Mouse (Mus musculus) MEL (cell line): ENCODE results near the gene Rac2. TPM values are rescaled to one million over a fixed set of nuclear protein-coding genes. Genes with fewer than 3 reads are reported as not detected.

Experiments used
- DNase-seq: peaks from one replicate; pipeline ENCODE4 v3.0.0; 2011; ENCODE audit warnings: low read depth, low spot score
- H3K27ac ChIP-seq: 2 replicates; pipeline ENCODE4 v1.5.1; 2012; ENCODE audit warnings: low read depth, mild to moderate bottlenecking, control low read depth, low read length, moderate library complexity; ENCODE audit not compliant: control insufficient read depth
- H3K27me3 ChIP-seq, 2 experiments: fragments of 150-350 bp in 1 of 2; sonication (generic) in 1 of 2; 2 replicates each; pipeline ENCODE4 v1.6.1; 2012; ENCODE audit warnings: low read length in 2 of 2, mild to moderate bottlenecking in 2 of 2, improper control_type of control experiment in 1 of 2, moderate library complexity in 1 of 2; ENCODE audit not compliant: insufficient read depth in 2 of 2, control insufficient read depth in 1 of 2
- H3K36me3 ChIP-seq, 2 experiments: 2 replicates each; pipeline ENCODE4 v1.6.1; 2012 to 2014; ENCODE audit warnings: low read length in 2 of 2, improper control_type of control experiment in 1 of 2, inconsistent platforms in 1 of 2, mild to moderate bottlenecking in 1 of 2; ENCODE audit not compliant: insufficient read depth in 2 of 2, control insufficient read depth in 1 of 2
- H3K4me1 ChIP-seq, 2 experiments: fragments of 150-350 bp in 1 of 2; sonication (generic) in 1 of 2; 2 replicates each; pipeline ENCODE4 v1.6.1; 2012; ENCODE audit warnings: low read length in 2 of 2, improper control_type of control experiment in 1 of 2, mild to moderate bottlenecking in 1 of 2; ENCODE audit not compliant: insufficient read depth in 2 of 2, control insufficient read depth in 1 of 2
- H3K4me3 ChIP-seq, 2 experiments: fragments of 150-350 bp in 1 of 2; sonication (generic) in 1 of 2; 2 replicates each; pipeline ENCODE4 v1.5.1; 2012; ENCODE audit warnings: low read depth in 2 of 2, low read length in 2 of 2, mild to moderate bottlenecking in 2 of 2, moderate library complexity in 2 of 2, control low read depth in 1 of 2, improper control_type of control experiment in 1 of 2; ENCODE audit not compliant: control insufficient read depth in 1 of 2, insufficient read depth in 1 of 2
- H3K79me2 ChIP-seq: 2 replicates; pipeline ENCODE4 v1.6.1; 2012; ENCODE audit warnings: mild to moderate bottlenecking, low read length, moderate library complexity; ENCODE audit not compliant: control insufficient read depth, poor library complexity, insufficient read depth
- H3K9ac ChIP-seq: 2 replicates; pipeline ENCODE4 v1.6.1; 2012; ENCODE audit warnings: low read depth, mild to moderate bottlenecking, control low read depth, low read length, moderate library complexity; ENCODE audit not compliant: control insufficient read depth, poor library complexity, severe bottlenecking
- H3K9me3 ChIP-seq: fragments of 150-350 bp; sonication (generic); replicated peaks from 2 replicates; pipeline ENCODE4 v1.6.1; 2012; ENCODE audit warnings: mild to moderate bottlenecking, low read length, improper control_type of control experiment, moderate library complexity; ENCODE audit not compliant: insufficient read depth
- BHLHE40 ChIP-seq: IDR thresholded peaks from 2 replicates; pipeline ENCODE4 v1.6.1; 2012; ENCODE audit warnings: low read depth, mild to moderate bottlenecking, inconsistent platforms, low read length, improper control_type of control experiment, borderline replicate concordance
- CHD2 ChIP-seq: IDR thresholded peaks from 2 replicates; pipeline ENCODE4 v1.6.1; 2011; ENCODE audit warnings: low read length, improper control_type of control experiment
- CTCF ChIP-seq, 3 experiments: IDR thresholded peaks in 2 of 3; conservative IDR thresholded peaks in 1 of 3; 2 replicates each; pipeline ENCODE4 v1.5.1; 2011 to 2012; ENCODE audit warnings: low read length in 3 of 3, low read depth in 2 of 3, mild to moderate bottlenecking in 2 of 3, improper control_type of control experiment in 1 of 3, inconsistent platforms in 1 of 3, mixed read lengths in 1 of 3, moderate library complexity in 1 of 3; ENCODE audit not compliant: control insufficient read depth in 1 of 3, insufficient read depth in 1 of 3, poor library complexity in 1 of 3, severe bottlenecking in 1 of 3
- ELF1 ChIP-seq: IDR thresholded peaks from 2 replicates; pipeline ENCODE4 v1.6.1; 2014; ENCODE audit warnings: low read depth, mild to moderate bottlenecking, inconsistent platforms, low read length, improper control_type of control experiment, moderate library complexity
- EP300 ChIP-seq, 2 experiments: IDR thresholded peaks; 2 replicates each; pipeline ENCODE4 v1.6.1; 2011; ENCODE audit warnings: improper control_type of control experiment in 2 of 2, low read length in 2 of 2, low read depth in 1 of 2, mild to moderate bottlenecking in 1 of 2
- ETS1 ChIP-seq: IDR thresholded peaks from 2 replicates; pipeline ENCODE4 v1.6.1; 2012; ENCODE audit warnings: low read depth, mild to moderate bottlenecking, inconsistent platforms, low read length, improper control_type of control experiment, moderate library complexity
- GABPA ChIP-seq: IDR thresholded peaks from 2 replicates; pipeline ENCODE4 v1.6.1; 2012; ENCODE audit warnings: low read depth, mild to moderate bottlenecking, inconsistent platforms, low read length, improper control_type of control experiment, moderate library complexity
- GATA1 ChIP-seq: IDR thresholded peaks from 2 replicates; pipeline ENCODE4 v1.6.1; 2011; ENCODE audit warnings: low read depth, low read length, improper control_type of control experiment
- JUND ChIP-seq: IDR thresholded peaks from 2 replicates; pipeline ENCODE4 v1.6.1; 2011; ENCODE audit warnings: low read depth, mild to moderate bottlenecking, improper control_type of control experiment, low read length
- KAT2A ChIP-seq: conservative IDR thresholded peaks from 2 replicates; pipeline ENCODE4 v1.6.1; 2012; ENCODE audit warnings: low read depth, low read length, improper control_type of control experiment, inconsistent platforms
- MAFK ChIP-seq: IDR thresholded peaks from 2 replicates; pipeline ENCODE4 v1.6.1; 2011; ENCODE audit warnings: low read depth, mild to moderate bottlenecking, low read length, improper control_type of control experiment, borderline replicate concordance
- MAX ChIP-seq: IDR thresholded peaks from 2 replicates; pipeline ENCODE4 v1.6.1; 2011; ENCODE audit warnings: low read length, improper control_type of control experiment
- MAZ ChIP-seq: IDR thresholded peaks from 2 replicates; pipeline ENCODE4 v1.6.1; 2012; ENCODE audit warnings: low read depth, mild to moderate bottlenecking, inconsistent platforms, low read length, improper control_type of control experiment
- MEF2A ChIP-seq: IDR thresholded peaks from 2 replicates; pipeline ENCODE4 v1.6.1; 2014; ENCODE audit warnings: low read depth, mild to moderate bottlenecking, inconsistent platforms, low read length, improper control_type of control experiment; ENCODE audit not compliant: poor library complexity, insufficient replicate concordance, severe bottlenecking; ENCODE audit errors: extremely low read depth
- MXI1 ChIP-seq: IDR thresholded peaks from 2 replicates; pipeline ENCODE4 v1.6.1; 2011; ENCODE audit warnings: mild to moderate bottlenecking, low read depth, low read length, improper control_type of control experiment
- MYB ChIP-seq: IDR thresholded peaks from 2 replicates; pipeline ENCODE4 v1.6.1; 2011; ENCODE audit warnings: mild to moderate bottlenecking, low read depth, low read length, improper control_type of control experiment
- NELFE ChIP-seq: IDR thresholded peaks from 2 replicates; pipeline ENCODE4 v1.6.1; 2011; ENCODE audit warnings: low read depth, low read length, improper control_type of control experiment
- NRF1 ChIP-seq: IDR thresholded peaks from 2 replicates; pipeline ENCODE4 v1.6.1; 2014; ENCODE audit warnings: low read depth, mild to moderate bottlenecking, inconsistent platforms, low read length, improper control_type of control experiment, moderate library complexity; ENCODE audit not compliant: poor library complexity, insufficient read depth, severe bottlenecking
- POLR2A ChIP-seq, 2 experiments: IDR thresholded peaks; 2 replicates each; pipeline ENCODE4 v1.6.1; 2011 to 2012; ENCODE audit warnings: low read length in 2 of 2, mild to moderate bottlenecking in 2 of 2, control low read depth in 1 of 2, improper control_type of control experiment in 1 of 2, low read depth in 1 of 2, moderate library complexity in 1 of 2; ENCODE audit not compliant: control insufficient read depth in 1 of 2, insufficient read depth in 1 of 2, poor library complexity in 1 of 2
- POLR2AphosphoS2 ChIP-seq: IDR thresholded peaks from 2 replicates; pipeline ENCODE4 v1.6.1; 2011; ENCODE audit warnings: low read length, improper control_type of control experiment
- POLR2AphosphoS5 ChIP-seq: IDR thresholded peaks from 2 replicates; pipeline ENCODE4 v1.6.1; 2012; ENCODE audit warnings: low read depth, borderline replicate concordance, mild to moderate bottlenecking, inconsistent platforms, low read length, moderate library complexity, mixed read lengths
- RAD21 ChIP-seq: IDR thresholded peaks from 2 replicates; pipeline ENCODE4 v1.6.1; 2011; ENCODE audit warnings: mild to moderate bottlenecking, low read depth, low read length, improper control_type of control experiment
- RCOR1 ChIP-seq: IDR thresholded peaks from 2 replicates; pipeline ENCODE4 v1.6.1; 2012; ENCODE audit warnings: low read depth, mild to moderate bottlenecking, inconsistent platforms, low read length, improper control_type of control experiment
- SIN3A ChIP-seq: IDR thresholded peaks from 2 replicates; pipeline ENCODE4 v1.6.1; 2012; ENCODE audit warnings: low read length, improper control_type of control experiment, inconsistent platforms
- SMC3 ChIP-seq: IDR thresholded peaks from 2 replicates; pipeline ENCODE4 v1.6.1; 2011; ENCODE audit warnings: low read depth, low read length, improper control_type of control experiment
- TAL1 ChIP-seq: IDR thresholded peaks from 2 replicates; pipeline ENCODE4 v1.6.1; 2012; ENCODE audit warnings: mild to moderate bottlenecking, inconsistent platforms, low read length, moderate library complexity, mixed read lengths
- TBP ChIP-seq: IDR thresholded peaks from 2 replicates; pipeline ENCODE4 v1.8.0; 2011; ENCODE audit warnings: low read depth, low read length, improper control_type of control experiment
- TCF12 ChIP-seq: IDR thresholded peaks from 2 replicates; pipeline ENCODE4 v1.6.1; 2014; ENCODE audit warnings: low read depth, mild to moderate bottlenecking, inconsistent platforms, low read length, improper control_type of control experiment, moderate library complexity
- UBTF ChIP-seq: IDR thresholded peaks from 2 replicates; pipeline ENCODE4 v1.6.1; 2012; ENCODE audit warnings: low read depth, mild to moderate bottlenecking, inconsistent platforms, low read length, improper control_type of control experiment, moderate library complexity, borderline replicate concordance; ENCODE audit not compliant: insufficient read depth
- USF1 ChIP-seq: IDR thresholded peaks from 2 replicates; pipeline ENCODE4 v1.6.1; 2014; ENCODE audit warnings: low read depth, mild to moderate bottlenecking, inconsistent platforms, low read length, improper control_type of control experiment, moderate library complexity
- USF2 ChIP-seq, 2 experiments: IDR thresholded peaks; 2 replicates each; pipeline ENCODE4 v1.6.1; 2011 to 2012; ENCODE audit warnings: improper control_type of control experiment in 2 of 2, low read length in 2 of 2, borderline replicate concordance in 1 of 2, inconsistent platforms in 1 of 2, low read depth in 1 of 2, mild to moderate bottlenecking in 1 of 2; ENCODE audit not compliant: insufficient read depth in 1 of 2
- ZC3H11A ChIP-seq: IDR thresholded peaks from 2 replicates; pipeline ENCODE4 v1.6.1; 2012; ENCODE audit warnings: low read depth, mild to moderate bottlenecking, inconsistent platforms, low read length, improper control_type of control experiment
- ZKSCAN1 ChIP-seq: IDR thresholded peaks from 2 replicates; pipeline ENCODE4 v1.6.1; 2012; ENCODE audit warnings: low read depth, mild to moderate bottlenecking, inconsistent platforms, low read length, improper control_type of control experiment, moderate library complexity
- ZMIZ1 ChIP-seq: IDR thresholded peaks from 2 replicates; pipeline ENCODE4 v1.6.1; 2012; ENCODE audit warnings: low read depth, mild to moderate bottlenecking, inconsistent platforms, low read length, improper control_type of control experiment, moderate library complexity
- ZNF384 ChIP-seq: IDR thresholded peaks from 2 replicates; pipeline ENCODE4 v1.6.1; 2012; ENCODE audit warnings: low read depth, mild to moderate bottlenecking, inconsistent platforms, low read length, improper control_type of control experiment
- polyA plus RNA-seq, 2 experiments: library from polyadenylated mRNA; stranded (reverse) in 1 of 2; unstranded in 1 of 2; fragments of >175 nt in 1 of 2; fragments of >200 nt in 1 of 2; gene quantifications; 2 replicates each; pipeline versions ENCODE4 v1.2.1 to v1.2.4; 2012; ENCODE audit warnings: low replicate concordance in 2 of 2, low read depth in 1 of 2; ENCODE audit not compliant: insufficient read length in 2 of 2, insufficient read depth in 1 of 2, missing spikeins in 1 of 2
- total RNA-seq: library from RNA; depleted of rRNA; stranded (reverse); fragments of 300-350 nt; gene quantifications from 2 replicates; pipeline ENCODE4 v1.2.3, GENCODE M21; 2012; rRNA removed

Rac2 gene
- total RNA-seq (257 and 268 TPM in 2 replicates), polyA plus RNA-seq (100 to 1,000 TPM; 772 to 881 TPM)

- H3K9ac ChIP-seq: peak within 1 kb of the TSS; percentile 68
- DNase-seq: peak; percentile 90
- peaks cover 18% of the 10 kb centered on the region for H3K79me2 ChIP-seq
- H3K4me3 ChIP-seq: peak within 1 kb of the TSS; percentile 71 to 75
- peaks cover 0 to 24% of the 10 kb centered on the region in 2 experiments; a peak in 3 of 4 replicates for H3K4me1 ChIP-seq
- no peaks in the 10 kb centered on the region for H3K27me3 ChIP-seq
- H3K9me3 ChIP-seq: no peaks in the 10 kb centered on the region
- H3K36me3 ChIP-seq: peaks cover 8 to 13% of the 10 kb centered on the region in 2 experiments; a peak in 3 of 4 replicates
- H3K27ac ChIP-seq: peak within 1 kb of the TSS; percentile 84
- TF ChIP-seq JUND: no peak
- TF ChIP-seq USF2 (IDR thresholded peaks at IDR 0.05; ENCODE audit: borderline replicate concordance in 1 of 2, insufficient read depth in 1 of 2, low read depth in 1 of 2, low read length in 2 of 2): no peak
- peak; percentile 77 for TF ChIP-seq TBP
- TF ChIP-seq UBTF: no peak
- TF ChIP-seq ZMIZ1: peak; percentile 85
- peak; percentile 87 for TF ChIP-seq MXI1
- no peak for TF ChIP-seq GATA1
- TF ChIP-seq CHD2: no peak
- TF ChIP-seq MAFK: no peak
- TF ChIP-seq ETS1: peak; percentile 73
- peak; percentile 68 for TF ChIP-seq TCF12
- no peak for TF ChIP-seq ZC3H11A
- no peak for TF ChIP-seq POLR2AphosphoS5
- peak; percentile 76 for TF ChIP-seq SIN3A
- TF ChIP-seq NELFE: peak; percentile 86
- no peak; the same call in 1 of the 2 replicates for TF ChIP-seq KAT2A
- peak; percentile 41 to 61; a peak in 3 of 4 replicates for TF ChIP-seq EP300 (IDR thresholded peaks at IDR 0.05; ENCODE audit: low read depth in 1 of 2, low read length in 2 of 2)
- no peak for TF ChIP-seq RAD21
- TF ChIP-seq MAZ: peak; percentile 91
- peak; percentile 86 for TF ChIP-seq MAX
- TF ChIP-seq ZKSCAN1: peak; percentile 65; the same call in 1 of the 2 replicates
- peak; percentile 88 for TF ChIP-seq POLR2AphosphoS2
- TF ChIP-seq POLR2A (IDR thresholded peaks at IDR 0.05; ENCODE audit: control insufficient read depth in 1 of 2, insufficient read depth in 1 of 2, low read depth in 1 of 2, low read length in 2 of 2, poor library complexity in 1 of 2): peak; percentile 51 to 90
- no peak for TF ChIP-seq TAL1
- no peak for TF ChIP-seq SMC3
- no peak for TF ChIP-seq NRF1
- no peak for TF ChIP-seq GABPA
- no peak for TF ChIP-seq ZNF384
- TF ChIP-seq USF1: 0 out of 2 replicates have a peak, but pooled peaks have one; percentile 9
- peak; percentile 51; the same call in 1 of the 2 replicates for TF ChIP-seq RCOR1
- no peak for TF ChIP-seq BHLHE40
- TF ChIP-seq CTCF (IDR thresholded peaks at IDR 0.05 in 2 of 3, conservative IDR thresholded peaks at IDR 0.05 in 1 of 3; ENCODE audit: control insufficient read depth in 1 of 3, insufficient read depth in 1 of 3, low read depth in 2 of 3, low read length in 3 of 3, poor library complexity in 1 of 3, severe bottlenecking in 1 of 3): no peak
- no peak for TF ChIP-seq MEF2A
- no peak for TF ChIP-seq MYB
- peak; percentile 64 for TF ChIP-seq ELF1
These were observed at the start of gene Rac2 for GRCm38 (mm10) chr15:78572658-78573397. Gene Rac2, minus strand, starts transcription at chr15:78572783.
